Mouse (Mus musculus) G1E (cell line): ENCODE measurements around the gene Icmt.

Experiments used
- CTCF ChIP-seq: IDR thresholded peaks from 2 replicates; pipeline ENCODE4 v1.5.1; 2012; ENCODE audit warnings: low read depth, low read length, inconsistent platforms, mixed read lengths
- GATA1 ChIP-seq: IDR thresholded peaks from 2 replicates; pipeline ENCODE4 v1.6.1; 2012; ENCODE audit warnings: borderline replicate concordance, low read length, inconsistent platforms, mixed read lengths
- GATA2 ChIP-seq: IDR thresholded peaks from 2 replicates; pipeline ENCODE4 v1.6.1; 2012; ENCODE audit warnings: low read depth, low read length, inconsistent platforms, borderline replicate concordance

DNA sequence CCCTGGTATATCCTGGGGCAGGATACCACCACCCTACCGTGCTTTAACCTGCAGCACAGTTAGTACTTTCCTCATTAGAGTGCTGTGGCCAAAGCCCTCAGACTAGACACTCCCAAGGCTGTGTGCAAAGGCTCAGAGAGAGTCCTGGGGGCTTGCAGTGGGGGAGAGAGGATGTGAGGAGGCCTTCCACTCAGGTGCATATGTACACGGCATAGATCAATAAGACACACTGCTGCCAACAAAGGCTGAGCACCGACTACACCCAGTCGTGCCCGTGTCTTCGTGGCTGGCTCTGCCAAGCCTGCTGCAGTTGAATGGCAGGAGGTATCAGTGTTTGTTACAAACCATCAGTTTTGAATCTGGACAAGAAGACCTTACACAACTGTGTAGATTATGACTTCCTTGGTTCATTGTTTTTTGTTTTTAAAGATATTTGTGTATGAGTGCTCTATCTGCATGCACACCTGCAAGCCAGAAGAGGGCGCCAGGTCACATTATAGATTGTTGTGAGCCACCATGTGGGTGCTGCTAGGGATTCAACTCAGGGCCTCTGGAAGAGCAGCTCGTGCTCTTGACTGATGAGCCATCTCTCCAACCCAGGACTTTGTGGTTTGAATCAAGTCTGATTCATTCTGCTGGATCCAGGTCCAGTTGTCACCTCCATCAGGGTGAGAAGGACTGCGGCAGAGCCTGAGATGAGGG is 32.0 kb upstream of the Icmt start:
- no peak for TF ChIP-seq GATA2
- no peak for TF ChIP-seq CTCF
- no peak for TF ChIP-seq GATA1
